Mouse (Mus musculus): ENCODE results near the gene Gm47995.
"Not testable (repeated sequence)": the region's sequence is repeated elsewhere in the genome, so short reads cannot be mapped to it uniquely, and the experiment has no call there.

Gm47995 gene

GRCm38 (mm10) chr1:151198120-151198519 is at the start of gene Gm47995:
Gm47995 (plus strand) TSS chr1:151198448.
- DNase-seq (ENCODE audit: low spot score): not testable (repeated sequence)

DNA sequence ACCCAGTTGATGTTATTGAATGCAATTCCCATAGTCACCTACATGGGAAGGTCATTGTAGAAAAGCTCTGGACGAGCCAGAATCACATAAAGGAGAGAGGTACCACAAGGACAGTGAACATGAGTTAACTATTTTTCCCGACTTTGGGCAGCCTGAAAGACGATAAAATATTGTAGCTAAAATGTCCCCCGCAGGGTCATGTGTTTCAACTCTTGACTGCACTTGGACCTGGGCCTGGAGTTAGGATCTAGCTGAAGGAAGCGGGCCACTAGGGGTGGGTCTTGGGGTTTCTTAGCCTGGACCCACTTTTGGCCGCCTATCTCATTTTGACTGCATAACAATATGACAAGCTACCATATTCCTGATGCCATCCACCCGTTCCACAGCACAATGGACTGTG is 48.0 kb upstream of the Gm47995 start:
- DNase-seq (ENCODE audit: low spot score): no peak

DNA sequence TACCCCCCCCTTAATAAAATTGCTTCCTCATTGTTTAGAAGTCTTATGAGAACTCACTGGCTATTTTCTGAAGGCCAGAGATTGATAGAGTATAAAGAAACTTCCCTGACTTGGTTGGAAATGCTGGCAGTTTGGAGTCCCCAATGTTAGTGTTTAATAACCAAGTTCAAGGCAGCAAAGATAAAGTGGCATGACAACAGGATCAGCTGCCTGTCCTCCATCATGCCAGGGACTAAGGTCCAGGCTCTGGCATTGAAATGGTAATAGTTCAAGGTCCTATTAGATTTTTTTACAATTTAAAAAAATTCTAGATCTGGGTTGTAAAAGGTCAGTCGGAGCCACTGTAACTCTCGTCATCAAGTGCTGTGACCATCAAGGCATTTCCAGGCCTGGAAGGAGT is 47.2 kb upstream of the Gm47995 start:
- DNase-seq (ENCODE audit: low spot score): no peak

- no peak for DNase-seq (ENCODE audit: low spot score)
Measured at GRCm38 (mm10) chr1:151153056-151153652, 45.1 kb upstream of the Gm47995 start.

GRCm38 (mm10) chr1:151154131-151154530 is 44.1 kb upstream of the Gm47995 start:
- not testable (repeated sequence) for DNase-seq (ENCODE audit: low spot score)

- no peak for DNase-seq (ENCODE audit: low spot score)
Measured at GRCm38 (mm10) chr1:151156129-151156528, 42.1 kb upstream of the Gm47995 start.

DNA sequence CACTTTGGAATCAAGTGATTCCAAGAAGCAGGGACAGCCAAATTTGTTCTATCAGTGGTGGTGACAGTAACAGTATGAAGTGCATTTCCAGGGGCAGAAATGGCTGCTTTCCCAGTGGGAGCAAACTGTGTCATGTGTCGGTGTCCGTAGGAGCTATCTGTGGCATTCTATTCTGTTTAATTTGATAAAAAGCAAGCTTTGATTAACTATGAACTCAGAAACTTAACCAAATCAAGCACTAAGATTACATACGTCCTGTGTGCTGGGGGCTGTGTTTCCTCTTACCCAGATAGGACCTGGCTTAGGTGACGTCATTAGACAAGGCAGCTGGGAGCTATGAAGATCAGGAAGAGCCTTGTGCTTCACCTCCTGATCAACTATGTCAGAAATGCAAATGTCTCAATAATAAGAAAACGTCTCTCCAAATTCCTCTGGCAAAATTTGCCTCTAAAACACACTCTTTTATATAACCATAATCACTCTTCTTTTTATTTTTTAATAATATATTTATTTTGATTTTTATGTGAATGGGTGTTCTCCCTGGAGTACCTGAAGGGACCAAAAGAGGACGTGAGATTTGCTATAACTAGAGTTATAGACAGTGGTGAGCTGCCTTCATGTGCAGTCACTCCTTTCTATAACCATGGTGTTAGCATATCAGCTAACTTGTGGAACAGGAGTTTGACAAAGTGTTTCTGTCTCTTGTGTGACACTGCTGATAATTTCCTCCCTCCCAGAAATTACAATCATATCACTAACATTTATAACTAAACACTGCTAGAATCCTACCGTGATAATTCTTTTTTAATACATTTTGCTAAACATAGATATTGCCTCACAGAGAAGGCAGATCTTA is 41.2 kb upstream of the Gm47995 start:
- DNase-seq (ENCODE audit: low spot score): no peak

- no peak for DNase-seq (ENCODE audit: low spot score)
Measured at GRCm38 (mm10) chr1:151157963-151158856, 40.0 kb upstream of the Gm47995 start.

GRCm38 (mm10) chr1:151158857-151159510 is 39.3 kb upstream of the Gm47995 start:
- DNase-seq (ENCODE audit: low spot score): no peak

GRCm38 (mm10) chr1:151166031-151166430 is 32.2 kb upstream of the Gm47995 start:
- no peak for DNase-seq (ENCODE audit: low spot score)

- DNase-seq (ENCODE audit: low spot score): no peak
Measured at GRCm38 (mm10) chr1:151167297-151168047, 30.8 kb upstream of the Gm47995 start.

GRCm38 (mm10) chr1:151168637-151169036 is 29.6 kb upstream of the Gm47995 start:
- no peak for DNase-seq (ENCODE audit: low spot score)

DNA sequence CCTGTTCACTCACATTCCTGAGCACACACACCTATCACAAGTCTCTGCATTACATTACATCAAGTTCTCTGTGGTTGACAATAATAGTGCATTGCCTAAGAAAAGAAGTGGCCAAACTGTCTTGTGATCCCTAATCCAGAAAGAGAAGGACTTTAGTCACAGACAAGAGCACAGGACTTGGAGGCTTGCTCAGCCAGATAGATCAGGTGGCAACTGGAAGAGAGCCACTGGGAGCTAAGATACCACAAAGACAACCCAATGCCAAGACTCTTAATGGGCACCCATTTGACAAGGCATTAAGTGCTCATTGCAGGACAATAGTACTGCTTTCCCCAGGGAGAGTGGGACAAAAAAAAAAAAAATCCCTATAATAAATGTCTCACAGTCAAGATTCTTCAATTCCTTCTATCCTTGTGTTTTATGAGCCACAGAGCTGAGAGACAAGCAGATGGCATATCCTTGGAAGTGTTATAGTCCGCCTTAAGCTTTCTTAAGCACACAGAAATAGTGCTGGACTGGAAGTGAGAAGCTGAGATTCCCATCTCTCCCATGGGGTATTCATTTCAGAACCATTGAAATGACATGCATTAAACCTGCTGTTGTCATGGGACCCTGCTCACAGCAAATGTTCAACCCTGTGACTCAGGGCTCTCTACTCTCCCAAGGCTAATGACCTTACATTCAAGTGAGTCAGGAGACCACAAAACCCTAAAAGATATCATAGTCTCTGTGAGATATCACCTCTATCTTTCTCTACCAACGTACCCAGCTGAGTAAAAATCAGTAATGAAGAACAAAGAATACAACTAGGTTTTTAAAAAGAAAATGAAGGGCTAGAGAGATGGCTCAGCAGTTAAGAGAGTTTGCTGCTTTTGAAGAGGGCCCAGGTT is 26.4 kb upstream of the Gm47995 start:
- DNase-seq (ENCODE audit: low spot score): no peak

- DNase-seq (ENCODE audit: low spot score): no peak
Measured at GRCm38 (mm10) chr1:151177030-151177936, 21.0 kb upstream of the Gm47995 start.

DNA sequence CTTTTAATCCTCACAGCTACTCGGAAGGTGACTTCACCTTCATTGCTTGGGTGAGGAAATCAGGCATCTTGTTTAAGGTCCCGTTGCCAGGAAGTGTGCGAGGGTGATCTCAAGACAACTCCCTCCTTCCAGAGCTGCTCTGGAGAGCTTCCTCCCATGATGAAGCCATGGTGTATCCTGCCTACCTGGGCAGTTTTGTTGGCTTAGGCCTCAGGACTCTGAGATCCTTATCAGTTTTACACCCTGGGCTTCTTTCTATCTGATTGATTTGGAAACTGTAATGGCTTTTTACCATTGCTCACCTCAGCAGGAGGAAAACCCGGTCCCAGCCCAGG is 20.3 kb upstream of the Gm47995 start:
- no peak for DNase-seq (ENCODE audit: low spot score)

GRCm38 (mm10) chr1:151178505-151179083 is 19.7 kb upstream of the Gm47995 start:
- DNase-seq (ENCODE audit: low spot score): no peak

DNA sequence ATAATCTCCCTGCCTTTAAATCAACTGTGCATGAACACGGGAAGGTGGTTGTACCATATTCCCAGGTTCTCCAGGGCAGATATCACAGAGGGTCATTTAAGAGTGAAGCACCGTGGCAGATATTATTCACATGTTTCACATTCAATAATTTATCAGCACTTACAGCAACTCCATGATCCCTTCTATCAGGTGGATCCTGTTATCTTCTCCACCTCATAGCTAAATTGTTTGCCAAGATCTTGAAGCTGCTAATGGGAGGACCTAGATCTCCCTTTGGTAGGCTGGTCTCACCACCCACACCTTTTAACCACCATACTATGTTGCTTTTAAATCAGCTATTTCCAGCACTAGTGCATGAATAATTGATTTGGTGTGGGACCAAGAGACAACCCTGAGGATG is 18.1 kb upstream of the Gm47995 start:
- DNase-seq (ENCODE audit: low spot score): no peak

DNA sequence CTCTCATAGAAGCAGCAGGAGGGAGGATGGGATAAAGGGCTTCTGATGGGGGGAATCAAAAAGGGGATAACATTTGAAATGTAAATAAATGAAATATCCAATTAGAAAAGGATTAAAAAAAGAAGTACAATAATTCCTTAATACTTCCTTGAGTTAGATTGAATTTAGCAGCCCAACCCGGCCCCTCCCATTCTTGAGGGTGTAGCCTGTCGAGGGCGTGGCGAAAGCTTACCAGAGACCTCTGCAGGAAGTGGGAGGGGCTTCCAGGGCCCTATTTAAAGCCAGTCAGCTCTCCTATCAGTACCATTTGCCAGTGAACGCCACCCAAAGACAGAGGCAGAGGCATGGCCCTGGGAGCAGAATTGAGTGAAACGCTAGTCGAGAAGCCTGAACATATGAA is 16.0 kb upstream of the Gm47995 start, which contains the start of gene Gm47985:
Gene Gm47985 (plus strand): TSS at position 272 of the 400 bp plus-strand sequence.
- DNase-seq (ENCODE audit: low spot score): not testable (repeated sequence)

GRCm38 (mm10) chr1:151186186-151186585 is 12.1 kb upstream of the Gm47995 start:
- not testable (repeated sequence) for DNase-seq (ENCODE audit: low spot score)

All from urinary bladder, postnatal 14 days (tissue).